Mouse (Mus musculus) megakaryocyte, embryonic 14.5 days (primary cell): ENCODE results near the gene Hist1h2ab.

Experiments
- FLI1 ChIP-seq: IDR thresholded peaks from 2 replicates; pipeline ENCODE4 v1.6.1; 2012; ENCODE audit warnings: low read length, inconsistent platforms, mixed read lengths
- GATA1 ChIP-seq: IDR thresholded peaks from 3 replicates; pipeline ENCODE4 v1.6.1; 2012; ENCODE audit warnings: mixed read lengths, low read length, inconsistent platforms, borderline replicate concordance

DNA sequence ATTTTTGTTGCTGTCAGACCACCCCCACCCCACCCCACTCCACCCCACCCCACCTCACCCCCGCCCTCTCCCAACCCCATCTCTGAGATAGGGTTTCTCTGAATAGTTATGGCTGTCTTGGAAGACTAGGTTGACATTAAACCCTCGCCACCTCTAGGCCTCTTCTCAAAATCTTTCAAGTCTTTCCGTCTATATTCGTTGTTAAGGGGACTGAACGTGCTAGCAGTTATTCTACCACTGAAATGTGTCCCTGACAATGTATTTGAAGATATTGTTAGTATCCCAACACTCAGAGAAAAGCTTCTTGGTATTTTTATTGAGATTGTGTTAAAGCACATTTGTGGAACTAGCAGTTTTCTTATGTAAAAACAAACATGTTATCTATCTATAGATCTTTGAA, 10.0 kb upstream of the Hist1h2ab start:
- TF ChIP-seq GATA1 (no peak), FLI1 (no peak)
